Mouse (Mus musculus) embryo, embryonic 9.5 days (tissue): ENCODE data around the gene Tuba8.

Experiments
- DNase-seq: peaks from one replicate; pipeline ENCODE4 v3.0.0-alpha.2; 2017; ENCODE audit errors: extremely low spot score

Gene Tuba8

DNA sequence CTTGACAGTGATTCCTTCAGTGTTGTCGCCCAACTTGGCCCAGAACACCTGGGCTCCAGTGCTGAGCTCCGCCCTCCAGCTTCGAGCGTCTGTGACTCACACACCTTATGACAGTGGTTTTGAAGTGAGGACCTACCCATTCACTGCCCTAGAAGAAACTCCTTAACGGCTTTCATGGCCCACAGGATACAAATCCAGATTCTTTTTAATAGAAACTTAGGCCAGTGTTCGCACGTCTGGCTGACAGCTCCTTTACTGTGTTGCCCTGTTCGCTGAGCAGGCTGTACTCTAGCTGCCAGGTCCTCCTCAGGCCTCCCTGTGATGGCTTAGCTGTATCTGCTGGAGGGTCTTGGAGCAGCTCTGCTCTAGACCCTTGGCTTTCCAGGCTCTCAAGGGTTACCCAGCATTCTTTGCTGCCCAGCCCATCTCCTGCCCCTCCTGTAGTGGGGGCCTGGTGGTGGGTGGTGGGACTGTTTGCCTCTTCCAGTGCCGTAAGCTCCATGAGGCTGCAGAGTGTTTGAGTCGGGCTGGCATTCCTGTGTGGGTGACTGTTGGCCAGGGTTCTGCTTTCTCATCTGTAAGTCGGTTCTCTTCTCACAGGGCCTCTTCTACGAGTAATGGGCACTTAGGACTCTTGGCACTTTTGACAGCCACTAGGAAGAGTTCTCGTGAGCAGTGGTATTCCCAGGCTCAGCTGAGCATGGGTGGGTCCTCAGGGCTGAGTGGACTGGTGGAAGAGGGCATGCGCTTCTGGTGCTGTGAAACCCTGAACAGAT, 15.4 kb upstream of the Tuba8 start:
- no peak for DNase-seq

GRCm38 (mm10) chr6:121197807-121198365, 12.6 kb upstream of the Tuba8 start:
- no peak for DNase-seq

- DNase-seq: no peak
These were observed 10.0 kb upstream of the Tuba8 start for GRCm38 (mm10) chr6:121200458-121200857.

DNA sequence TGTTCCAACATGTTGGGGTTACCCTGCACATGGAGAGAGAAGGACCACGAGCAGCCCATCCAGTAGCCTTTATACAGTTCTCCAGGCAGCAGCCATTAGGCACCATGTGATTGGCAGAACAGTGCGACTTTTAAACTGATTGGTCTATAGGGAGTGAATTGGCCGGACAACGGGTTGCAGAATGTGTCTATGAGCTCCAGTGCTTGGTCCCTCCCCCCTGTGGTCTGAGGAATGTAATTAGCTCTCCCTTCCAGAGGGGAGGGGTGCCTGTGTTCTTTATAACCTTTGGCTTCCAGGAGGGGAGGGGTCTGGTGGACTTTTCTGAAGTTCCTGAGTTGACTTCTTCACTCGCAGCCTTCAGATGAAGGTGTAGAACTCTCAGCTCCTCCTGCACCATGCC, 8.5 kb upstream of the Tuba8 start:
- no peak for DNase-seq

- no peak for DNase-seq
These were observed 4.0 kb upstream of the Tuba8 start for GRCm38 (mm10) chr6:121206481-121206880.

- no peak for DNase-seq
These were observed 912 bp upstream of the Tuba8 start for GRCm38 (mm10) chr6:121209584-121209983.

- DNase-seq: no peak
These were observed 412 bp downstream of the Tuba8 start for GRCm38 (mm10) chr6:121210926-121211289.

DNA sequence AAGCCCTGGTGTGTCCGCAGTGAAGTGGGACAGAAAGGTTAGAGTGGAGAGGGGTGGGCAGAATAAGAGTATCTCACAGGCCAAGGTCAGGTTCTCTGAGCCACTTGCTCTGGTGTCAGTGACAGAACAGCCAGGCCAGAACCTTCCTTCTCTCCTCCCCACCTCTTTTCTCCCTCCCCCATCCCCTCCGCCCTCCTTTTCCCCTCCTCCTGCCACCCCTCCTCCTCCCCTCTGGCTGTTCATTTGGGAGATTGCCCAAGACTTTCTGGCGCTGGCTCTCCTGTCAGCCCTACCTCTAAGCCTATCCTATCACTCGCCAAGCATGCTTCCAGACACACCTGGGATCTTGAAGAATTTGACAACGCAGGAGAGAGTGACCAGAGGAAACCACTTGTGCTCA, 1.2 kb downstream of the Tuba8 start:
- no peak for DNase-seq

DNA sequence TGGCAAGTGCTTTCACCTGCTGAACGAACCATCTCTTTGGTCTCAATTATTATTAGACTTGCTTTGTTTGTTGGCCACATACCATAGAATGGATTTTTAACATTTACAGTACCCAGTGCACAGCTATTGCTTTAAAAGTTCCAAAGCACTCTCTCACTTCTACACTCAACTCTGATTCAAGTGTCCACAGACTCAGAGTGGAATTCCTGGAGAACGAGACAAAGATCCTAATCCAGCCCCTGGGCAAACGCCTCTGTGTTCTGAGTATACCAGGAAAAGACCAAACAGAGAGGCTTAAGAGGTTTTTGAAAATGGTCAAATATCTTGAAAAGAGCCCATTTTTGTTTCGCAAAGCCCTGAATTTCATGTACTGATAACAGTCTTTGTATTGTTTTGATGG, 2.5 kb downstream of the Tuba8 start:
- no peak for DNase-seq

GRCm38 (mm10) chr6:121214221-121214620, 3.7 kb downstream of the Tuba8 start:
- DNase-seq: no peak

- DNase-seq: no peak
These were observed 4.3 kb downstream of the Tuba8 start for GRCm38 (mm10) chr6:121214667-121215330.

- no peak for DNase-seq
These were observed 4.8 kb downstream of the Tuba8 start for GRCm38 (mm10) chr6:121215336-121215735.

DNA sequence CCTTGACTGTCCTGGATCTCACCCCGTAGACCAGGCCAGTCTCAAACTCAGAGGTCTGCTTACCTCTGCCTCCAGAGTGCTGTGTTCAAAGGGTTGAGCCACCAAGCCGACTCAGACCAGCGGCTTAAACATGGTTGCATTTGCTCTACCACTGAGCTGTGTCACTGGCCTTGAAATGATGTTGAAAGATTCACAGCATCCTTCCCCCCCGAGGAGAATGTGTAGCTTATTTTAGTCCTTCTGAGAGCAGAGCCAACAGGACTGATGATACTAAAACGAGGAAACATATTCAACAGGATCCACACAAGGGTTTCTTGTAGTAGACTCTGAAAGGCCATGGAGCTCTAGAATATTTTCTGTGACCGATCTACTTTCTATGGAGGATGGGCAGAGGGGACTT, 5.4 kb downstream of the Tuba8 start:
- DNase-seq: no peak

GRCm38 (mm10) chr6:121216589-121217255, 6.2 kb downstream of the Tuba8 start:
- DNase-seq: no peak

DNA sequence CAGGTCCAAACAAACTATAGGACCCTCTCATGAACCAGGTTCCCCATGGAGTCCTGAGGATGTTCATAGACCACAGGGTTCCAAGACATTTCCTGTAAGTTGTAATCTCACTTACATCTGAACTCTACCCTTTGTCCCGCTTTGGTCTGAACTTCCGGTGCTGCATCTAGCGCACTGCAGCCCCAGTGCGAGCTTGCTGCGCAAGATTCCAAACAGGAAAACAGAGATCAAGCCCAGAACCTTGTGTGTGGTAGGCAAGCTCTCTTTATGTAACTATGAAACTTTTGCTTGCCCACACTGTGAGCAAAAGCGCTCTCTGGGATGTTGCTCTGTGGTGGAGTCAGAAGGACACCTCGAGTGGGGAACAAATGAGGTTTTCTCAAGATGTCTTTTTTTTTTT, 7.5 kb downstream of the Tuba8 start:
- no peak for DNase-seq

- no peak for DNase-seq
These were observed 8.9 kb downstream of the Tuba8 start for GRCm38 (mm10) chr6:121219406-121219805.

- no peak for DNase-seq
These were observed 9.7 kb downstream of the Tuba8 start for GRCm38 (mm10) chr6:121220181-121220580.

- no peak for DNase-seq
These were observed 11.5 kb downstream of the Tuba8 start for GRCm38 (mm10) chr6:121221876-121222597.

DNA sequence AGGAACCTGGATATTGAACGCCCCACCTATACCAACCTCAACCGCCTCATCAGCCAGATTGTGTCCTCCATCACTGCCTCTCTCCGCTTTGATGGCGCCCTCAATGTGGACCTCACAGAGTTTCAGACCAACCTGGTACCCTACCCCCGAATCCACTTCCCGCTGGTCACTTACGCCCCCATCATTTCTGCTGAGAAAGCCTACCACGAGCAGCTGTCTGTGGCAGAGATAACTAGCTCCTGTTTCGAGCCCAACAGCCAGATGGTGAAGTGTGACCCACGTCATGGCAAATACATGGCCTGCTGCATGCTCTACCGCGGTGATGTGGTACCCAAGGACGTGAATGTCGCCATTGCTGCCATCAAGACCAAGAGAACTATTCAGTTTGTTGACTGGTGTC, 12.5 kb downstream of the Tuba8 start:
- DNase-seq: no peak

DNA sequence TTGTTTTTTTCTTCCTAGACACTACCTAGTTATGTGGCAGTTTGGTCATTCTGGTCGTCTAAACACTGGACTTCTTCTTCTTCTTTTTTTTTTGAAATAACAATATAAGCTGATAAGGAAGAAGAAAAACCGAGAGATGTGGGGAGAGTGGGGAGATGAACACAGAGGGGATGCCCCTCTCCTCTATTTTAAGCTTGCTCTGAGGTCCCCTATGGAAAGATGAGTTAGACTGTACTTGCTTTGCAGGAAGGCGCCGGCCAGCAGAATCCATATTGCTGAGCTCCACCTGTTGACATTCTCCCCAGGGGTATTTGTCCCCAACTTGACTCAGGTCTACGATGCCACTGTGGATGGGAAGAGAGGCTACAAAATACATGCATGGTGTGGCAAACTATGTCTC, 13.6 kb downstream of the Tuba8 start:
- DNase-seq: no peak

- peak; percentile 17 for DNase-seq
These were observed 14.5 kb downstream of the Tuba8 start for GRCm38 (mm10) chr6:121224993-121225392.

DNA sequence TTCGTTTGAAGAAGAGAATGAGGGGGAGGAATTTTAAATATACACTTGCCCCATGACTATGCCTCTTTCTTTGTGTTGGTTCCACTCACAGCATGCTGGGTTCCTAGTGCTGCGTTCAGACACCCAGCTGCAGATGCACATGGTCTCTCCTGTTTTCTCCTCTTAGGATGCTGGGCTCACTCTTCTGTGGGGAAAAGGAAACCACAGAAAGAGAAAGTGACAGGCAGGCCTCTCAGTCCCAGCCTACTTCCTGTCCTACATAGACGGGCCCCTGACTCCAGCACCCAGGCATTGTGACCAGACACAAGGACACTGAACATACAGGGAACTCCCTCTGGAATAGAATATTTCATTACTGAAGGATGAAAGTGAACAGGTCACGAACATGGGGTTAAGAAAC, 15.5 kb downstream of the Tuba8 start:
- no peak for DNase-seq
